Mouse (Mus musculus) bone marrow, adult 2 months (tissue): ENCODE results near the gene Dlg2.

Source experiments
- CTCF ChIP-seq: fragments of 200-500 bp; IDR thresholded peaks from 2 replicates; pipeline ENCODE4 v1.5.1; 2011; ENCODE audit warnings: low read length, control low read depth; ENCODE audit not compliant: control insufficient read depth, insufficient read depth
- POLR2A ChIP-seq: fragments of 200-500 bp; IDR thresholded peaks from 2 replicates; pipeline ENCODE4 v1.6.1; 2011; ENCODE audit warnings: low read depth, mild to moderate bottlenecking, control low read depth, low read length, borderline replicate concordance; ENCODE audit not compliant: control insufficient read depth

- no peak for TF ChIP-seq CTCF
- TF ChIP-seq POLR2A = no peak
Measured at GRCm38 (mm10) chr7:91582203-91582602, 1105.7 kb downstream of the Dlg2 start.
